Mouse (Mus musculus) E14TG2a.4 (cell line): ENCODE measurements at regions not wholly inside any gene's neighbourhood (a gene's known extent, or its start where the extent isn't known, plus 50 kb on each side); places are given as distances from the start of the nearest gene placed in this dataset.

Experiments
- CTCF ChIP-seq: conservative IDR thresholded peaks from 2 replicates; pipeline ENCODE4 v1.5.1; 2014; ENCODE audit warnings: low read length
- NANOG ChIP-seq: IDR thresholded peaks from 2 replicates; pipeline ENCODE4 v1.6.1; 2014; ENCODE audit warnings: borderline replicate concordance, low read length, mixed read lengths
- POU5F1 ChIP-seq: IDR thresholded peaks from 2 replicates; pipeline ENCODE4 v1.6.1; 2014; ENCODE audit warnings: low read length, borderline replicate concordance

DNA sequence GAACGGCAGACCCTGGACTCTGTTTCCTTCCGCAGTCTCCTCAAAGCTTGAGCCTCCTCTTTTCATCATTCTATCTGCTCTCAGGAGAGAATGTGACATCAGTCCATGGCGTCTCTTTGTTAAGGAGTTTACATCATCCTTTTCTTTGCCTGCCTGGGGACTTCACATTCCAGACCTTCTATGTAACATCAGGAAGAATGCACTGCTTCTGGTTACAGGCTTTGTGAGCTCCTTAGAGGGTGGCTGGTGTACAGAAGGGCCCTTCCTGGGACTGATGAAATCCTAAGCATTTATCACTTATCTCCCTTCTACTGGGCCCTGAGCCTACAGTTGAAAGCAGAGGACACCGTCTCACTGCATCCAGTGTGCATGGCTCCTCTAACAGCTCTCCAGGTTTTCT lies 145.2 kb downstream of the Klf7 start:
- TF ChIP-seq CTCF, result no peak
- no peak for TF ChIP-seq NANOG
- no peak for TF ChIP-seq POU5F1
